Comparison of ENCODE assay signal across 15 mouse cellular contexts in genomic region chr14:48127609-48128185, GRCm38 (mm10). TPM values are rescaled to one million over a fixed set of nuclear protein-coding genes. Genes with fewer than 3 reads are reported as not detected.
DNase-seq lines count a peak whose midpoint lies in the region; ATAC-seq and TF ChIP-seq lines count a peak whose summit lies in the region.
"Had no signal": no experiment of that assay in that cellular context is flagged by ENCODE, and none has a peak within 500 bp of the region (broad histone marks: within the 10 kb centered on the region; RNA-seq: fewer than 3 reads in every experiment).

No protein-coding gene starts in this region.

- peaks cover 68% of the 10 kb centered on the region for H3K4me1 ChIP-seq in hindbrain, embryonic 13.5 days (replicated peaks)
- H3K4me1 ChIP-seq in hindbrain, embryonic 12.5 days = peaks cover 71% of the 10 kb centered on the region
- peaks cover 4% of the 10 kb centered on the region for H3K4me1 ChIP-seq in testis, adult 2 months (ENCODE audit: control insufficient read depth, insufficient read depth, low read length)
- H3K4me1 ChIP-seq in kidney, embryonic 16.5 days (ENCODE audit: insufficient read depth, low read length) = peaks cover 53% of the 10 kb centered on the region

- no peaks in the 10 kb centered on the region for H3K27me3 ChIP-seq in hindbrain, embryonic 13.5 days
- H3K27me3 ChIP-seq in hindbrain, embryonic 12.5 days = peaks cover 4% of the 10 kb centered on the region; the same call in 1 of the 2 replicates
- H3K27me3 ChIP-seq in testis, adult 2 months (ENCODE audit: control insufficient read depth, insufficient read depth, low read length) = no peaks in the 10 kb centered on the region
- H3K27me3 ChIP-seq in kidney, embryonic 16.5 days (ENCODE audit: insufficient read depth, low read length) = no peaks in the 10 kb centered on the region

- TF ChIP-seq POLR2A in testis, adult 2 months (IDR thresholded peaks at IDR 0.05; ENCODE audit: control insufficient read depth, low read depth, low read length) = no peak

- H3K27ac ChIP-seq in hindbrain, embryonic 13.5 days = no peak overlapping the region
- H3K27ac ChIP-seq in hindbrain, embryonic 12.5 days = no peak overlapping the region
- H3K27ac ChIP-seq in testis, adult 2 months (ENCODE audit: control insufficient read depth, insufficient read depth, low read depth, low read length) = no peak overlapping the region
- no peak overlapping the region for H3K27ac ChIP-seq in kidney, embryonic 16.5 days (ENCODE audit: low read length)
- H3K27ac ChIP-seq: heart, embryonic 13.5 days; left cerebral cortex, adult 2 months; limb, embryonic 13.5 days; liver, embryonic 15.5 days had no signal

- WGBS in hindbrain, embryonic 13.5 days = 38% methylated on average over 8 of the region's 8 CpGs
- WGBS in hindbrain, embryonic 12.5 days = 42% methylated on average over 8 of the region's 8 CpGs
- 50% methylated on average over 8 of the region's 8 CpGs for WGBS in kidney, embryonic 16.5 days

- no peaks in the 10 kb centered on the region for H3K9me3 ChIP-seq in hindbrain, embryonic 13.5 days
- H3K9me3 ChIP-seq in hindbrain, embryonic 12.5 days (replicated peaks) = no peaks in the 10 kb centered on the region
- H3K9me3 ChIP-seq in kidney, embryonic 16.5 days (ENCODE audit: low read length) = no peaks in the 10 kb centered on the region
- H3K9me3 ChIP-seq: heart, embryonic 13.5 days; limb, embryonic 13.5 days; liver, embryonic 15.5 days had no signal

- TF ChIP-seq CTCF in testis, adult 2 months (IDR thresholded peaks at IDR 0.05; ENCODE audit: control insufficient read depth, insufficient read depth, insufficient replicate concordance, low read depth, low read length) = no peak

- no peaks in the 10 kb centered on the region for H3K36me3 ChIP-seq in hindbrain, embryonic 13.5 days
- H3K36me3 ChIP-seq in hindbrain, embryonic 12.5 days = no peaks in the 10 kb centered on the region
- H3K36me3 ChIP-seq in testis, adult 2 months (ENCODE audit: control insufficient read depth, insufficient read depth, low read length) = no peaks in the 10 kb centered on the region
- no peaks in the 10 kb centered on the region for H3K36me3 ChIP-seq in kidney, embryonic 16.5 days (ENCODE audit: insufficient read depth, low read length)
- H3K36me3 ChIP-seq: heart, embryonic 13.5 days; limb, embryonic 13.5 days; liver, embryonic 15.5 days had no signal

- ATAC-seq in hindbrain, embryonic 13.5 days (ENCODE audit: low FRiP score) = 0 out of 2 replicates have a peak, but pooled peaks have one; percentile 26
- ATAC-seq in hindbrain, embryonic 12.5 days (ENCODE audit: low FRiP score) = no peak
- 0 out of 2 replicates have a peak, but pooled peaks have one; percentile 46 for ATAC-seq in kidney, embryonic 16.5 days (ENCODE audit: low FRiP score, low TSS enrichment)
- ATAC-seq: CD4-positive, CD25-positive, alpha-beta regulatory T cell, adult 4 months had no signal

- H3K4me2 ChIP-seq in hindbrain, embryonic 13.5 days = no peak overlapping the region
- H3K4me2 ChIP-seq in hindbrain, embryonic 12.5 days (replicated peaks) = no peak overlapping the region
- H3K4me2 ChIP-seq in kidney, embryonic 16.5 days (replicated peaks; ENCODE audit: low read depth, low read length) = no peak overlapping the region
- H3K4me2 ChIP-seq: heart, embryonic 13.5 days; limb, embryonic 13.5 days; liver, embryonic 15.5 days had no signal

- no peak overlapping the region for H3K4me3 ChIP-seq in hindbrain, embryonic 13.5 days
- H3K4me3 ChIP-seq in hindbrain, embryonic 12.5 days = no peak overlapping the region
- H3K4me3 ChIP-seq in testis, adult 2 months (ENCODE audit: control insufficient read depth, low read depth, low read length) = peak overlapping the region; percentile 75
- no peak overlapping the region for H3K4me3 ChIP-seq in kidney, embryonic 16.5 days (ENCODE audit: low read length)
- H3K4me3 ChIP-seq: heart, embryonic 13.5 days; left cerebral cortex, adult 2 months; limb, embryonic 13.5 days; liver, embryonic 15.5 days had no signal

- DNase-seq in testis, postnatal 14 days (ENCODE audit: low spot score) = no peak
- DNase-seq in left cerebral cortex, adult 11 months (ENCODE audit: low spot score) = no peak
- DNase-seq in lung, postnatal 10 days = no peak
- DNase-seq: adrenal gland, postnatal 10 days; heart, postnatal 4 days; lung, postnatal 14 days had no signal

- no peak overlapping the region for H3K9ac ChIP-seq in hindbrain, embryonic 13.5 days
- no peak overlapping the region; the same call in 1 of the 2 replicates for H3K9ac ChIP-seq in hindbrain, embryonic 12.5 days
- H3K9ac ChIP-seq in kidney, embryonic 16.5 days (replicated peaks; ENCODE audit: low read length) = no peak overlapping the region
- H3K9ac ChIP-seq: heart, embryonic 13.5 days; limb, embryonic 13.5 days; liver, embryonic 15.5 days had no signal

RNA-seq across cellular contexts. Expression of gene Peli2, which starts 7.1 kb away (rescaled TPM):
- 8.3 and 10.6 TPM in 2 replicates for polyA plus RNA-seq in hindbrain, embryonic 13.5 days (2015; fragmentation: Nextera tagmentation; extraction: Ambion mirVana)
- polyA plus RNA-seq in hindbrain, embryonic 12.5 days (2016; fragmentation: Nextera tagmentation; extraction: Ambion mirVana) = 15.3 and 18.0 TPM in 2 replicates
- 125 and 158 TPM in 2 replicates for polyA plus RNA-seq in testis, adult 2 months (2012; rRNA removed)
- polyA plus RNA-seq in kidney, embryonic 16.5 days (2015; fragmentation: Nextera tagmentation; extraction: Ambion mirVana) = 8.6 and 9.4 TPM in 2 replicates
